Mouse (Mus musculus) ES-E14 (cell line): ENCODE data around the gene Olfr412.

Source experiments
- CHD2 ChIP-seq: IDR thresholded peaks from 2 replicates; pipeline ENCODE4 v1.6.1; 2014; ENCODE audit warnings: mild to moderate bottlenecking, low read depth, low read length, inconsistent platforms
- HCFC1 ChIP-seq: IDR thresholded peaks from 2 replicates; pipeline ENCODE4 v1.6.1; 2012; ENCODE audit warnings: low read length, inconsistent platforms, borderline replicate concordance; ENCODE audit not compliant: insufficient read depth
- MAFK ChIP-seq: IDR thresholded peaks from 2 replicates; pipeline ENCODE4 v1.6.1; 2014; ENCODE audit warnings: mild to moderate bottlenecking, low read depth, low read length, inconsistent platforms; ENCODE audit not compliant: insufficient read depth
- ZC3H11A ChIP-seq: IDR thresholded peaks from 2 replicates; pipeline ENCODE4 v1.6.1; 2012; ENCODE audit warnings: low read depth, mild to moderate bottlenecking, inconsistent platforms, low read length, borderline replicate concordance
- ZNF384 ChIP-seq: IDR thresholded peaks from 2 replicates; pipeline ENCODE4 v1.6.1; 2012; ENCODE audit warnings: low read depth, low read length, inconsistent platforms

- TF ChIP-seq HCFC1: no peak
- no peak for TF ChIP-seq MAFK
- TF ChIP-seq ZC3H11A: no peak
- TF ChIP-seq CHD2: no peak
- TF ChIP-seq ZNF384: no peak
Observed at GRCm38 (mm10) chr11:74337931-74338330, 23.9 kb upstream of the Olfr412 start, which contains the start of gene Olfr410.
